Mouse (Mus musculus): ENCODE measurements around the gene Hcrt.

Gene Hcrt

DNA sequence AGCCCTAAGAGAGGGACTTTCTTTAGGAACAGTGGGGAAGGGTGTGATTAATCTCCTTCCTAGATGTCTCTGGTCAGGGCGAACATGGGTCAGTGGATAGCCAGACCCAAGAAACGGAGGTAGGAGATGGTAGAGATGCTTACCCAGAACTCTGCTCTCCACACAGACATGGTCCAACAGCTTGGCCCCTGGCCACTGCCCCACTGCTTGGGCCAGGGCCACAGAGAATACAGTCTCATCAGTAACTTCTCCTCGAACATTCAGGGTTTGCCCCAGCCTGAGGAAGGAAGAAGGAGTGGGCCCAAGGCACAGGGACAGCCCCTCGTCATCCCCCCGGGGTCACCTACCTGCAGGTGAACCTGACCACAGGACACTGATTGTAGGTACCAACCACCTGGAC is 5.1 kb upstream of the Hcrt start:
- DNase-seq (ENCODE audit: low read depth) = no peak

DNA sequence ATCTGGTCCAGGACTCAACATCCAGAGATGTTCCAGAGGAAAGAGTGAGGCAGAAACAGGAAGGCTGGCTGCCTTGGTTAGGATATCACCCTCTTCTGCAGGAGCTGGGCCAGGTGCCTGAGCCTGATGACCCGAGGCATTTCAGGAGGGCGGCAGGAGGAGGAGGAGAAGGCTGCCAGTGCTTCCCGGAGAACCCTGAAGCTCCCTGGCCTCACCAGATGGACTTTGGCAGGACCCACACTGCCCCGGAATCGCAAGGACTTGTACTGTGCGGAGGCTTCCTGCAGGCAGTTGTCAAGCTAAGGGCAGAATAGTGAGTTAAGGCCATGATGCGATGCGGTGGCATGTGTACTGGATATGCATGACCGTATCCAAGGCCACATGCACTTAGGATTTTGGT is 4.0 kb upstream of the Hcrt start:
- DNase-seq (ENCODE audit: low read depth) = no peak

DNA sequence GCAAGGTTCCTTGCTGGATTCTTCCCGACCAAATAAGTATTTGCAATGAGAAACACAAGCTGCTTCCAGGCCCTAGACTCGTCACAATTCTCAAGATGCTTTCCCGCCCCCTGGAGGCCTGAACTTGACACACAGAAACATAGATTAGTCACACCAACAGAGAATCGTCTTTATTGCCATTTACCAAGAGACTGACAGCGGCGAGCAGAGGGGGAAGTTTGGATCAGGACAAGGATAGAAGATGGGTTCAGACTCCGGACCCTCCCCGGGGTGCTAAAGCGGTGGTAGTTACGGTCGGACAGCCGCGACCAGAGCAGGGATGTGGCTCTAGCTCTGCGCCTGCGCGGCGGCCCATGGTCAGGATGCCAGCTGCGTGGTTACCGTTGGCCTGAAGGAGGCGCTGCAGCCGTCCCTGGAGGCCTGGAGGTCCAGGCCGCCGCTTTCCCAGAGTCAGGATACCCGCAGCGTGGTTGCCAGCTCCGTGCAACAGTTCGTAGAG is 1.1 kb downstream of the Hcrt start:
- DNase-seq (ENCODE audit: low read depth) = peak; percentile 84

DNA sequence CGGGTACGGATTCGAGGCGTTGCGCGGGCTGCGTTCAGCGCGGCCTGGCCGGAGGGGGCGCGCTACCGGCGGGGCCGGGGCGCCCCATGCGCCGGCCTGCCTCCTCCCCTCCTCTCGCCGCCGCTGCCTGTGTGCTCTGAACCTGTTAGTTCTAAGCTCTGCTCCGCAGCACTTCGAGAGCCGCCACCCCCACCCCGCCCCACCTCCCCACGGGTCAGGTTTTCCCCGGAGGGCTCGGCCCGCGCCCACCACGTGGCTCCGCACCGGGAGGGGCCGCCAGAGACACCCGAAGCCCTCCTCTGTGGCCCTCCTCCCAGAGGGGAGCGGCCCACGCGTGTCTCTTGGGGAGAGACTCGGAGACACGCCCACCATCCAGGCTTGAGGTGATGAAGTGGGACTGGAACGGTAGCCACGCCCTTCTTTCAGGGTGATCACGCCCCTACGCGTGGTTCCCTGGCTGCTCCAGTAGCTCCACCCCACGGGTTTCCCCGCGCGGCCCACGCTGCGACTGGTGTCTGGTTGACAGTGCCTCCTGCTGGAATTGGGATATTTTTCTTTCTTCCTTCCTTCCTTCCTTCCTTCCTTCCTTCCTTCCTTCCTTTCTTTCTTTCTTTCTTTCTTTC is 3.0 kb downstream of the Hcrt start, which contains the start of gene Kcnh4:
Kcnh4 (minus strand) TSS at position 332 of the 623 bp plus-strand sequence.
- no peak for DNase-seq (ENCODE audit: low read depth)

DNA sequence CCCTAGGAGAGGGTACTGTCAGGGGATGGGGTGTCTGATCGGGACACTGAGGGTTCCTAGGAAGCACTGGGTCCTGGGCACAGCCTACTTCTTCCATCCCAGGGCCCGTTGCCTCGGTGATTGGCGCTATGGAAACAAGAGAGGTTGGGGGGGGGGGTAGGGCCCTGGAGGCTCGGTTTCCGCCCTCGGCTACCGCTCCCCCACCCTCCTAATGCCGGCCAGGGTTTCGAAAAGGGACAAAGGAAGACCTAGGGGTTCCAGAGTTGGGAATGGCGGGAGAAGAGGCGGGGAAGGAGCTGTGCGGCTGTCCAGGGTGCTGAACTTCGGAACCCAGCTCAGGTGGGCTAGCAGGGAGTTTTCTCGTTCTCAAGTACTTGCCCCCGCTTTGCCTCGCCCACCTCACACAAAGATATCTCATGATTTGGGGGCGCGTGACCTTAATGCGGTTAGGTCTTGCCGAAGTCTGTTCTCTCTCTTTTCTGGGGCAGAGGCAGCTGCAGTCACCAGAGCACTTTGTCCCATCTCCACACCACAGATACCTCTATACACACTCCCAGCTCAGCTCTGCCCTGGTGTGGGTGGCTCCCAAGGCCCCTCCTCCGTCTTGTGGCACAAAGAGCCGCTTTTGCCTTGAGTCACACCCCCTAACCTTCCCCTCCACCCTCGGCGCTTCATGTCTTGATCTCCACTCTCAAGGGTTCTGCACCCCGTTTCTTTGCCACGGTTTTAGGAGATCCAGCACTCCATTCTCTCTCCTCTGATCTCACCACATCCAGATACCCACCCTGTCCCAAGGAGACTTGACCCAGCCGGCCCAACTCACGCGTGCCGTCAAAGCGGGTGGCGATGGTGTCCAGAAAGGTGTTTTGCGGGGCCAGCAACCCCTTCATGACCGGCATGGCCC is 3.8 kb downstream of the Hcrt start:
- no peak for DNase-seq (ENCODE audit: low read depth)

DNA sequence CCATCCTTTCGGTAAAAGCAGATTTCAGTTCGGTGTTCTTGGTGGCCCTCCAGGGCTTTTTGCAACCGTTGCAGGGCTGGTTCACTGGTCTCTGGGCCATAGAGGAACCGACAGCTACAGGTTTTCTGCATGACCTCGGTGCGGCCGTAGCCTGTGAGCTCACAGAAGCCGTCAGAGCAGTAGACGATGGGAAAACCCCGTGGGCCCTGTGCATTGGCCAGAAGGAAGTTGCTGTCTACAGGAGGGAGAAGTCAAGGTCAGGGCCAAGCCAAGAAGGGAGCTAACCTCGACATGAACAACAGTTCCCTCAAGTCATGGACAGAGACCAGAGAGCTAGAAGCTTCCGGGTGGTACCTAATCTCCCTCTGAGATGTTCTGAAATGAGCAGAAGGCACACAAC is 5.2 kb downstream of the Hcrt start:
- DNase-seq (ENCODE audit: low read depth) = peak; percentile 60

DNA sequence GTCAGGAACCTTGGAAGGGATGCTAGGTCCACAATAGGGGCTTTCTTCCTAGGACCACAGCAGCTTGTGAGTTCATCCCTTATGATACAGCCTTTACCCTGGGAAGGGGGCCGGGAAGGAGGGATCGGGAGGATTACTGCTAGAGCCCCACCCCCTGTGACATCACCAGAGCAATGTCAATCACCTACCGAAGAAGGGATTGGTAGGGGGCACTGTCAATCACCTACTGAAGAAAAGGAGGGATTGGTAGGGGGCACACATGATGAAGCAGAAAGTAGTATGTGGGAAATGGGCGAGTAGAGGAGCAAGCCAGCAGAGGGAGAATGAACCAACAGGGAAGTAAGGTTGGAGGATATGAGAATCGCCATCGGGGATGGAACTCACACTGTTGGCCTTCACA is 6.3 kb downstream of the Hcrt start:
- no peak for DNase-seq (ENCODE audit: low read depth)

DNA sequence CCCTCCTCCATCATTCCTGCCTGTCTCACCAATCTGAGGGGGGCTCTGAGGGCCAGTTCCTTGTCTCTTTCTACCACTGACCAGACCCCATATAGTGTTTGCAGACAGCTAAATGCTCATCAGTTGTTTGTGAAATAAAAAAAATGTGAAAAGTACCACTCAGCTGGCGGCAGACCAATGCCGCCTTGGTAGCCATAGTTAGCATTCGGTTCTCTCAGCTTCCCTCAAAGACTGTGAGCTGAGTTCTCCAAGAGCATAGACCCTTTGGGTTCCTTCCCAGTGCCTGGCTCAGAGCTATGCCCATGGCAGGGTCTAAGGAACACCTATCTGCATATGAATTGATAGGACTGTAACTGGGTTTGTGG is 8.1 kb downstream of the Hcrt start:
- DNase-seq (ENCODE audit: low read depth) = no peak

DNA sequence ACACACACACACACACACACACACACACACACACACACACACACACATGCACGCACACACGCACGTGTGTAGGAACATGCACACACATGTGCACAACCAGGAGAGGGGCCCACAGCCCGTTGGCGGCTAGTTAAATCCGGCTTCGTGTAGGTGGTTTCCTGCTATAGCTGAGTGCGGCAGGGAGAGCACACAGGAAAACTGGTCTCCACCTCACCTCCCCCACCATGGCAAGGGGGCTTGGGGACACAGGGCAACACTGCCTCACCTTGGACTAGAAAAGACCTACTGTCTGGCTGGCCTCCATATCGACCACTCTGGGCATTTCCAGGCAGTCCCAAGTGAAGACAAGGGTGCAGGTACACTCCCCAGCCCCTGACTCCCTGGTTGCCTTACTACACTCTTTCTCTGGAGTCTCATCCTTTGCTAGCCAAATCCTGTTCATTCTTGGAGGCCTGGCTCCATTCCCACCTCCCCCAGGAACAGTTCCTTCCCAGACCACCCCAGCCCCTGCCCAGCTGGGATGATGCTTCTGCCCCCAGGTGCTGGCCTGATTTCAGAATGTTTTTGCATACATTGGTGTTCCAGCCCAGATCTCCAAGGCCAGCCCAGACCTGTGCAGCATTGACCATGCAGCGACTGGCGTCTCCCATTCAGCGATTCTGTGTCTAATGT is 8.6 kb downstream of the Hcrt start:
- DNase-seq (ENCODE audit: low read depth) = no peak

DNA sequence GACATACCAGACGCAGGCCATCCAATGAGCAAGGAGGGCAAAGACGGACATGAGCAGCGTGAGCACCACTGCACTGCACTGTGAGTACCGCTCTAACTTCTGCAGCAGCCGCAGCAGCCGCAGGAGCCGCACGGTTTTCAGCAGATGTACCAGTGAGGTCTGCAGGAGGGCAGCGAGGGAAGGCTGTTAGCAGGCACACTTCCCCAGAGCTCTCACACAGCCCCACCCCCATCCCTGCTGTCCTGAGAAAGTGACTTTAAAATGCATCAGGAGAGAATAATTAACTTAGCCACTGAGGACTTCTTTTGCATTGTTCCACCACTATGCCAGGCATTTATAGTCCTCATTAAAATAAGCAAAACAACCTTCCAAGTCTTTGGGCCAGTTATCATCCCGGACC is 10.4 kb downstream of the Hcrt start:
- DNase-seq (ENCODE audit: low read depth) = no peak

DNA sequence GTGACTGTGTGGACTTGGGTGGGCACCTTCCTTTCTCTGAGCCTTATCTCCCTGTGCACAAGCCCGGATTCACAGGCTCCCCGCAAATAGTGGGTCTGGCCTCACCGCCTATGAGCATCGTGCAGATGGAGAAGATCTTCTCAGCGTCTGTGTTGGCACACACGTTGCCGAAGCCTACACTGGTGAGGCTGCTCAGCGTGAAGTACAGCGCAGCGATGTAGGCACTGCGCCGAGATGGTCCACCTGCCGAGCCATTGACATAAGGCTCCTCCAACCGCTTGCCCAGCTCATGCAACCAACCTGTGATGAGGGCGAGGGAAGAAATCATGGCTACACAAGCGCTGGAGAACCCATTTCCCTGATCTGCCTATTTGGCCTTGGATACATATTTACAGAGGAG is 12.6 kb downstream of the Hcrt start:
- DNase-seq (ENCODE audit: low read depth) = no peak

DNA sequence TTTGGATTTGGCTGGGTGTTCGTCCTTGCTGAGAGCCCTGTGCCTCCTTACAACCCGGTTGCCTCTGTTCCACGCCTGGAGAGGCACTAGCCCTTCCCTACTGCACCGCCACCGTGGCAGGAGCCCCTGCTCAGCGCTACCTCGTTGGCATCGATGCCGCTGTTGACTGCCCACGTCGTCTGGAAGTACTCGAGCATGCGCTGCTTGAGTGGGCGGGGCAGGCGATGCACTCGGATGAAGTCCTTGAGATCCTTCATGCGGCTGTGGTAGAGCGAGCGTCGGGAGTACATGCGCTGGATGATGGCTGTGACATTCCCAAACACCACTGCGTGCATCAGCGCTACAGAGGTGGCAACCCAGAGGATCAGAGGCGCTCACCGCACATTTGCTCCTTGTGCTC is 13.3 kb downstream of the Hcrt start:
- DNase-seq (ENCODE audit: low read depth) = no peak

DNA sequence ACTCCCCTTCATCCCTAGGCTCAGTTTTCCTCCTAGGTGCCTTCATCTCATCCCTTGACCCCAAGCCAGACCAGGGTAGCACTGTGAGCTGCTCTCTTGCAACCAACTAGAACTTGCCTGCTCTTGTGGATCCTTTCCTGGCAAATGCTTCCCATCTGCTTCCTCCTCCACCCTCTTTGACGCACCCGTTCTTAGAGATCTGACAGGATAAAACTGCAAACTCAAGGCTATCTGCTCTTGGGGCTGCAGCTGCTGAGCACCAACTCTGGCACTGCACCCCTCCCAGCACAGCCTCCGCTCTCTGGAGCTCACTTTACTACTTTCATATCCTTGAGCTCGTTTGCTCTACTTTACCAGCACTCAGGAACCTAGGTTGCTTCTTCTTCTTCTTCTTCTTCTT is 14.1 kb downstream of the Hcrt start:
- no peak for DNase-seq (ENCODE audit: low read depth)

DNA sequence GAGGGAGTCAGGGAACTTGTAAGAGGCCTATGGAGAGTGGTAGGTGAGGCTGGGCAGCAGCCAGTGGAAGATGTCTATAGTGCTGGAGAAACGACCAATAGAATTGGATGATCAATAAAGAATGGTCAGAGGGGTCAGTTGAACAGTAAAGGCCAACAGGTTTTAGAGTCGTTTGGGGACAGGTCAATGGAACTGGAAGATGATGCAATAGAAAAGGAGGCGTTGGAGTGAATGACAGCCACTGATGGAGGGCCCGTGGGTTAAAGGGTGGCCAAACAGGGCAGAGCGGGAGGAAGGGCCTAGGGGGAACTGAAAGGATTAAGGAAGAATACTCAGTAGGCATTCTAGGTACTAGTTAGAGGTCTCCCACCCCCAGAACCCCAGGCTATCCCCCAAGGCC is 15.6 kb downstream of the Hcrt start:
- no peak for DNase-seq (ENCODE audit: low read depth)

DNA sequence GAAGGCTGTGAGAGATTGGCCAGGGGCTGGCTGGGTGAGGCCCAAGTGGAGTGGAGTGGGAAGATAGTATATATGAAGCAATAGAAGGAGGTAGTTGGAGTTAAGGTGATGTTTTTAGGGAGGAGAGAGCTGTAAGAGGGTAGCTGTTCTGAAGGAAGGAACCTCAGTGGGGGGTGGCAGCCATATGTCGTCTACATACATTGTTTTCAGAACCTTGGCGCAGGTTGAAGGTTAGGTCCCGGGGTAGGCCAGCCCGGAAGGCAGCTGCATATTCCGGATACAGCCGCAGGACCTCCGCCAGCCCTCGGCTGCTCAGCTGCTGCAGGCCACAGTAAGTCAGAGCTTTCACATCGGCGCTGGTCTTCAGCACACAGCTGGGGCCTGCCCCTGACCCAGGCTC is 16.2 kb downstream of the Hcrt start:
- no peak for DNase-seq (ENCODE audit: low read depth)

DNA sequence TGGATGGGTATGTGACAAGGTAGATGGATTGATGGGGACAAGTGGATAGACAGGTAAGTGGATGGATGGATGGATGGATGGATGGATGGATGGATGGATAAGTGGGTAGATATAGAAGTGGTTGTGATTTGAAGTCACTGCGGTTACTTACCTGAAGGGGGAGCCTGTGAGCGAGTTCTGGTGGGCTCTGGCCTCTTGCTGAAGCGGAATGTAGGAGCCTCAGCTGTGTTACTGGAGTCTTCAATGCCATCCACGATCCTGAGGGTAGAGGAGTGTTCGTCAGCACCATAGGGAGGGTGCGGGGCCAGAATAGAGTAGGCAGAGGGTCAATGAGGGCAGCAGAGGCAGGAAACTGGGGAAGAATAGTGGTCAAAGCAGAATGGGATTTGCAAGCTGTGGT is 17.6 kb downstream of the Hcrt start:
- peak; percentile 71 for DNase-seq (ENCODE audit: low read depth)

DNA sequence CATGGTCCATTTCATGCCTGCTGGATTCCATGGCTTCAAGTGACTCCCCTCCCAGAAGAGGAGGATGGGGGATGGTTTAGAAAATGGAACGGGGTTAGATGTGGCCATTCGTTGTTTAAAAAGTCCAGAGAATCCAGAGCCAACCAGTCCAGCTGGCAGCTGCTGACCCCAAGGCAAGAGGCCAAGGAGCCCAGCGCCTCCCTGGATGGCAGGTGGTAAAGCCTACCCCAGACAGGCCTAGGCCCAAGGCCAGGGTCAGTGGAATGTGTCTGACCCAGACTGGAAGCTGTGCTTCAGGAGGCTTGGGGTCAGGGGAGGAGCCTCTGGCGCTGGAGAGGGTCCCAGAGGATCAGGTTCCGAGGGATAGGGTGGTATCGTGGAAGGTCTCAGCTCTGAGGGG is 21.4 kb downstream of the Hcrt start:
- no peak for DNase-seq (ENCODE audit: low read depth)

DNA sequence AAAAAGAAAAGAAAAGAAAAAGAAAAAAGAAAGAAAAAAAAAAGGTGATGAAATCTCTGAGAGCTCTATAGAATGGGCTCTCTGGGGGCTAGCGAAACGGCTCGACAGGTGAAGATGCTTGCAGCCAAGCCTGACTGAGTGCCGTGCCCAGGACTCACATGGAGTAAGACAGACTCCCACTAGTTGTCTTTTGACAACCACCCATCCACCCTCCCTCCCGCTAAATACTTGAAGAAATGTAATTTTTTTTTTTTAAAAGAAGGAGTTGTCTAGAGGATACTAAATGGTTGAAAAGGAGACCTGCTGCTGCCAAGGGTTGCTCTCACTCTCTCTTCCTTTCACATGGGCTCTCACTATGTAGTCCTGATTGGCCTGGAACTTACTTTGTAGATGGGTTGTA is 24.0 kb downstream of the Hcrt start:
- no peak for DNase-seq (ENCODE audit: low read depth)

DNA sequence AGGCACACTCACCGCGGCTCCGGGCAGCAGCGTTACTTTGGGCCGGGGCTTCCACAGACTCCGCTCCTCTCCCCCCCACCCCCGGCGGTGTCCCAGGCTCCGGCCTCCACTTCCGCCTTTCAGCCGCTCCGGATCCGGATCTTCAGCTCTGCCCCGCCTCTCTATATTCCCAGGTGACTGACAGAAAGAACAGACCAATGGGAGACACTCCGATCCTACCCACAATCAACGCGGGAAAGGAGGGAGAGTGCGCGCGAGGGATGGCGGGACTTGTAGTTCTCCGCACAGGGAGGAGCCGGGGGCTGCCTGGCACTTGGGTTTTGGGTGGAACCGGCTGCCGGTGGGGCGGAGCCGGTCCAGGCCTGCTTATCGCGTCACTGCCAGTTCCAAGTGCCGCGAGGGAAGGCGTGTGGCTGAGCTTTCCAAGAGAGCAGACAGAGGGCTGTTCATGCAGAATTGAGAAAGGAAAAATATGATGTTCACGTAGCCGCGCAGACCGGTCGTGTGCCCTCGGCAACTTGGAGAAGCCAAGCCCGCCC is 24.6 kb downstream of the Hcrt start, which contains the start of gene Rab5c:
Rab5c (minus strand) TSS at position 150 of the 539 bp plus-strand sequence.
- DNase-seq (ENCODE audit: low read depth) = peak; percentile 100

DNA sequence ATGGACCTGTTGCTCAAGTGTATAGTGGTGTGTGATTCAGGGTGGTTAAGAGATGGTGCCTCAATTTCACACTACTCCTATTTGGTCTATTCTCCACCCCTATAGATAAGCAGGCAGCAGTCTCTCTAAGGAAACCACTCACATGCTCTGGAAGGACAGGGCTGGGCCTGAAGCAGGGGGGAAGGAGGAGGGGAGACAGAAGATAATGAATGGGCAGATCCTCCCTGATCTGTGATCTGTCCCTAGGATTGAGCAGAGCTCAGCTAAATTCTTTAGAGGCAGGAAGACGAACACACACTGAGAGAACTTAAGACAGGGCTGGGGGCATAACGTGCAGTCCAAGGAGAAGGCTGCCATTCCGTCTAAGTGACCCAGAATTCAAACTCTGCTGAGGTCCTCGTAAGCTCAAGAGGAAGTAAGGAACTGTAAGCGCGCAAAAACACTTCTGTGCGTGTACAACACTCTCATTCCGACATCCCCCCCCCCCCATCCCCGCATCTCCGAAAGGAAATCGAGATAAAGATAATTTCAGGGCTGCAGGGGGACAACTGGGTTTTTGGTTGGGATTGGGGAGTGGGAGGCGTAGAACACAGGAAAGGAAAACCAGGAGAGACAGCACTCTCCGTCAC is 25.5 kb downstream of the Hcrt start:
- DNase-seq (ENCODE audit: low read depth) = peak; percentile 85

DNA sequence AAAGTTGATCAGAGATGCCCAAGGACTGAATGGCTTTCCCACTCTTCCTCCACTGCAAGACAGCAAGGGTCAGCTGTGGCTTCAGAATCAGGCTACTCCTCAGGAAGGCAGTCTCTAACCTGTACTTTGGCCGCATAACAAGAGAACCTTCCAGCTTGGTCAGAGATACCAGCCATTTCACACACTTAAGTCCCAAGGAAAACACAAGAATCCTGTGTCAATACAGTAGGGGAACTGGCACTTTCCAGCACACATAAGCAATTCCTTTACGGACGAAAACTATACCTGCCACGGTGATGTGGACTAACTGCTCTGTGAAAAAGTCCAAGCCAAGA is 26.0 kb downstream of the Hcrt start:
- DNase-seq (ENCODE audit: low read depth) = no peak

Data from 416B (cell line).